Mouse (Mus musculus) olfactory bulb, adult 2 months (tissue): Measurements from ENCODE around the gene Mtmr11. TPM values are rescaled to one million over a fixed set of nuclear protein-coding genes. Genes with fewer than 3 reads are reported as not detected.

Experiments
- H3K27ac ChIP-seq: fragments of 200-500 bp; 2 replicates; pipeline ENCODE4 v1.5.1; 2012; ENCODE audit warnings: low read depth, low read length; ENCODE audit not compliant: insufficient read depth
- H3K4me1 ChIP-seq: fragments of 200-500 bp; 2 replicates; pipeline ENCODE4 v1.6.1; 2012; ENCODE audit warnings: low read length; ENCODE audit not compliant: control insufficient read depth, insufficient read depth
- H3K4me3 ChIP-seq: fragments of 200-500 bp; 2 replicates; pipeline ENCODE4 v1.5.1; 2012; ENCODE audit warnings: mild to moderate bottlenecking, low read depth, low read length, moderate library complexity; ENCODE audit not compliant: insufficient read depth
- CTCF ChIP-seq: fragments of 200-500 bp; IDR thresholded peaks from 2 replicates; pipeline ENCODE4 v1.5.1; 2012; ENCODE audit warnings: low read depth, mild to moderate bottlenecking, low read length, moderate library complexity; ENCODE audit not compliant: insufficient read depth
- POLR2A ChIP-seq: fragments of 200-500 bp; IDR thresholded peaks from 2 replicates; pipeline ENCODE4 v1.6.1; 2012; ENCODE audit warnings: mild to moderate bottlenecking, low read depth, low read length, moderate library complexity; ENCODE audit not compliant: insufficient read depth
- WGBS: fragments of 180-500 bp; shearing (Covaris S2); methylation state at CpG from one replicate; pipeline ENCODE4 v1.1.7; 2018; 5-methylcytosine and 5-hydroxymethylcytosine counted together
- polyA plus RNA-seq: library from polyadenylated mRNA; stranded (reverse); fragments of >200 nt; gene quantifications from 2 replicates; pipeline ENCODE4 v1.2.4, GENCODE M21; 2012; ENCODE audit warnings: low replicate concordance; ENCODE audit not compliant: missing spikeins, insufficient read depth, insufficient read length

Gene Mtmr11
- polyA plus RNA-seq, 1 experiment = not detected

- peak within 1 kb of the TSS; percentile 97 for H3K27ac ChIP-seq
- WGBS = 1% methylated on average over 21 of the region's 23 CpGs
- peak within 1 kb of the TSS; percentile 91 for H3K4me3 ChIP-seq
- TF ChIP-seq POLR2A (peak; percentile 73), CTCF (no peak)
- H3K4me1 ChIP-seq = peaks cover 17% of the 10 kb centered on the region
Measured at GRCm38 (mm10) chr3:96180727-96181477, 19.1 kb downstream of the Mtmr11 start, which contains the start of gene Sv2a. Gene Sv2a (plus strand): TSS chr3:96181151.

- Histone ChIP-seq H3K4me3 (peak overlapping the region; percentile 91), H3K4me1 (peaks cover 20% of the 10 kb centered on the region), H3K27ac (peak overlapping the region; percentile 97)
- TF ChIP-seq POLR2A (0 out of 2 replicates have a peak, but pooled peaks have one; percentile 13), CTCF (no peak)
- 18% methylated on average over 12 of the region's 12 CpGs for WGBS
Measured at GRCm38 (mm10) chr3:96181510-96182381, 19.9 kb downstream of the Mtmr11 start.

- TF ChIP-seq POLR2A = 0 out of 2 replicates have a peak, but pooled peaks have one; percentile 1
- TF ChIP-seq CTCF = no peak
- peak overlapping the region; percentile 97 for H3K27ac ChIP-seq
- WGBS = 13% methylated on average over 4 of the region's 4 CpGs
Measured at GRCm38 (mm10) chr3:96182382-96182776, 20.6 kb downstream of the Mtmr11 start.

GRCm38 (mm10) chr3:96192977-96193376 lies 31.2 kb downstream of the Mtmr11 start:
- no peak for TF ChIP-seq POLR2A
- TF ChIP-seq CTCF = no peak
- 35% methylated on average over 12 of the region's 12 CpGs for WGBS
- Histone ChIP-seq H3K4me3 (no peak overlapping the region), H3K4me1 (peaks cover 44% of the 10 kb centered on the region), H3K27ac (peak overlapping the region; percentile 76)

More at GRCm38 (mm10) chr3:96182382-96182776, 20.6 kb downstream of the Mtmr11 start:
- H3K4me1 ChIP-seq = peaks cover 26% of the 10 kb centered on the region
- peak overlapping the region; percentile 91 for H3K4me3 ChIP-seq

GRCm38 (mm10) chr3:96194966-96195365 lies 33.2 kb downstream of the Mtmr11 start:
- WGBS = 86% methylated on average over 10 of the region's 10 CpGs

GRCm38 (mm10) chr3:96195616-96196313 lies 34.0 kb downstream of the Mtmr11 start:
- TF ChIP-seq CTCF (no peak), POLR2A (no peak)
- 88% methylated on average over 11 of the region's 11 CpGs for WGBS
- no peak overlapping the region for H3K4me3 ChIP-seq
- no peak overlapping the region for H3K27ac ChIP-seq
- H3K4me1 ChIP-seq = peaks cover 25% of the 10 kb centered on the region

More at GRCm38 (mm10) chr3:96194966-96195365, 33.2 kb downstream of the Mtmr11 start:
- no peak overlapping the region for H3K27ac ChIP-seq
- no peak overlapping the region for H3K4me3 ChIP-seq
- no peak for TF ChIP-seq CTCF
- TF ChIP-seq POLR2A = no peak
- H3K4me1 ChIP-seq = peaks cover 31% of the 10 kb centered on the region

GRCm38 (mm10) chr3:96196437-96197128 lies 34.8 kb downstream of the Mtmr11 start:
- Histone ChIP-seq H3K4me3 (peak overlapping the region; percentile 79), H3K27ac (peak overlapping the region; percentile 99), H3K4me1 (peaks cover 25% of the 10 kb centered on the region)
- no peak for TF ChIP-seq CTCF
- TF ChIP-seq POLR2A = no peak
- 8% methylated on average over 27 of the region's 27 CpGs for WGBS
